Mouse (Mus musculus) liver, adult 2 months (tissue): Measurements from ENCODE around the gene Depdc1b.

Experiments
- CTCF ChIP-seq: fragments of 200-500 bp; IDR thresholded peaks from 2 replicates; pipeline ENCODE4 v1.5.1; 2011; ENCODE audit warnings: low read depth, low read length, control low read depth
- POLR2A ChIP-seq: fragments of 200-500 bp; IDR thresholded peaks from 2 replicates; pipeline ENCODE4 v1.6.1; 2011; ENCODE audit warnings: low read length, control low read depth; ENCODE audit not compliant: insufficient read depth; ENCODE audit errors: extremely low read depth

GRCm38 (mm10) chr13:108449116-108450097 lies 133.3 kb downstream of the Depdc1b start, which contains the start of gene Pde4d:
- TF ChIP-seq CTCF: no peak
- no peak for TF ChIP-seq POLR2A
